Mouse (Mus musculus): ENCODE measurements around the gene F5. TPM values are rescaled to one million over a fixed set of nuclear protein-coding genes. Genes with fewer than 3 reads are reported as not detected.

Gene F5
- total and polyA plus RNA-seq, 3 experiments = under 0.01 to 0.19 TPM; not detected in 1

DNA sequence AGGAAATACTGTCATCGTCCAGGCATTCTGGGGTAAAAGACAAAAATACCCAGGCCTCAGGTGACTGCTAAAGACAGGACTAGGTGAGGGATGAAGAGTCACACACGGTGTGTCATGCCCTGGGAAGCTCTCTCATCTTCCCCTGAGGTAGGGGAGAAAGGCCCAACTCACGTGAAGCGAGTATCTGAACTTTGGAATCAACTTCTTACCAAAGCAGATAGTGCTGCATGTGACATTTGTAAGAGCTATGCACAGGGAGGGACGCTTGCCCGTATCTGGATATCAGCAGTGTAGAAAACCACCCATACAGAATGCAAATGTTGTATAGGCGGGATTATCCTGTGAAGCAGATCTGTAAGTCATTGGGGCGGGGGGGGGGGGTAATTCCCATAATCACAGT lies 61.0 kb downstream of the F5 start:
- in situ Hi-C loops (cut with MboI; ENCODE audit: low pct_ligation_motif_present, low pct_unique_long_range_greater_than_20kb, low sequenced_read_pairs) = no loop called here
- TF ChIP-seq ZC3H11A (IDR thresholded peaks at IDR 0.05; ENCODE audit: low read depth, low read length) (no peak), ZNF384 (IDR thresholded peaks at IDR 0.05; ENCODE audit: low read depth, low read length) (no peak), CHD1 (IDR thresholded peaks at IDR 0.05; ENCODE audit: low read depth, low read length) (no peak)
- H3K27me3 ChIP-seq (replicated peaks) = no peaks in the 10 kb centered on the region
- no peak overlapping the region for H3K27ac ChIP-seq (ENCODE audit: insufficient read depth, low read depth)
- H3K9me3 ChIP-seq (replicated peaks; ENCODE audit: low read length) = no peaks in the 10 kb centered on the region
- no peak overlapping the region for H3K4me2 ChIP-seq (ENCODE audit: insufficient read depth, low read depth, poor library complexity, severe bottlenecking)
- no peak overlapping the region for H3K9ac ChIP-seq (ENCODE audit: insufficient read depth, low read depth)
- H3K36me3 ChIP-seq (replicated peaks in 1 of 2; ENCODE audit: control insufficient read depth in 1 of 2, insufficient read depth in 1 of 2, low read length in 1 of 2) = no peaks in the 10 kb centered on the region
- no peak overlapping the region for H3K4me3 ChIP-seq (replicated peaks in 1 of 3; ENCODE audit: low read depth in 2 of 3, low read length in 2 of 3, poor library complexity in 1 of 3)
- H3K4me1 ChIP-seq (ENCODE audit: control insufficient read depth in 1 of 2, insufficient read depth in 2 of 2) = no peaks in the 10 kb centered on the region; a peak in 1 of 4 replicates
- dilution Hi-C loops (cut with MboI; ENCODE audit: extremely low pct_ligation_motif_present, extremely low pct_unique_long_range_greater_than_20kb, low sequenced_read_pairs) = no loop called here
- DNase-seq (ENCODE audit: extremely low read depth) = no peak
- no peaks in the 10 kb centered on the region for H3K79me2 ChIP-seq (replicated peaks; ENCODE audit: control insufficient read depth, extremely low read depth, insufficient read depth, poor library complexity, severe bottlenecking)

DNA sequence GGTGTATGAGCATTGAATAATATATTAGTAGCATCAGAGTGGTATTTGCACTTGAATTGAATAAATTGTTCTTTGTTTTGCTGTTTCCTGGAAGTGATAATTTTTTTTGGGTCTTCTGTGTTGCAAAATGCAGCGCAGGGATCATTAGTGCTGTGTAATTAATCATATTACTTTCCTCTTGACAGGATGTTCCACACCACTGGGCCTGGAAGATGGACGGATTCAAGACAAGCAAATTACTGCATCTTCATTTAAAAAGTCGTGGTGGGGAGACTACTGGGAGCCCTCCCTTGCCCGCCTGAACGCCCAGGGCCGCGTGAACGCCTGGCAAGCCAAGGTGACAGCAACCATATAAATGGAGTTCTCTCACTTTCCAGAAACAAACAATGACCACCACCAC lies 62.6 kb downstream of the F5 start:
- H3K4me2 ChIP-seq (ENCODE audit: insufficient read depth, low read depth, poor library complexity, severe bottlenecking) = no peak overlapping the region
- H3K36me3 ChIP-seq (replicated peaks in 1 of 2; ENCODE audit: control insufficient read depth in 1 of 2, insufficient read depth in 1 of 2, low read length in 1 of 2) = no peaks in the 10 kb centered on the region
- TF ChIP-seq TCF12 (IDR thresholded peaks at IDR 0.05; ENCODE audit: low read depth, low read length) (no peak), MYC (IDR thresholded peaks at IDR 0.05; ENCODE audit: low read depth, low read length) (no peak), CHD2 (IDR thresholded peaks at IDR 0.05; ENCODE audit: low read length) (no peak), POLR2A (IDR thresholded peaks at IDR 0.05; ENCODE audit: low read depth, low read length) (no peak), RCOR1 (conservative IDR thresholded peaks at IDR 0.05; ENCODE audit: low read depth, low read length) (no peak), EP300 (IDR thresholded peaks at IDR 0.05; ENCODE audit: low read length) (no peak), JUN (IDR thresholded peaks at IDR 0.05; ENCODE audit: insufficient read depth, low read depth, low read length) (no peak), ETS1 (conservative IDR thresholded peaks at IDR 0.05; ENCODE audit: low read depth, low read length) (no peak), BHLHE40 (IDR thresholded peaks at IDR 0.05; ENCODE audit: low read depth, low read length) (no peak), CTCF (conservative IDR thresholded peaks at IDR 0.05 in 1 of 2, IDR thresholded peaks at IDR 0.05 in 1 of 2; ENCODE audit: low read depth in 2 of 2, low read length in 2 of 2) (no peak), PAX5 (IDR thresholded peaks at IDR 0.05; ENCODE audit: low read length) (no peak)
- H3K9ac ChIP-seq (ENCODE audit: insufficient read depth, low read depth) = no peak overlapping the region
- no peaks in the 10 kb centered on the region for H3K9me3 ChIP-seq (replicated peaks; ENCODE audit: low read length)
- dilution Hi-C loops (cut with MboI; ENCODE audit: extremely low pct_ligation_motif_present, extremely low pct_unique_long_range_greater_than_20kb, low sequenced_read_pairs) = no loop called here
- no peak overlapping the region for H3K4me3 ChIP-seq (replicated peaks in 1 of 3; ENCODE audit: low read depth in 2 of 3, low read length in 2 of 3, poor library complexity in 1 of 3)
- H3K27me3 ChIP-seq (replicated peaks) = no peaks in the 10 kb centered on the region
- H3K27ac ChIP-seq (ENCODE audit: insufficient read depth, low read depth) = no peak overlapping the region
- no peak for DNase-seq (ENCODE audit: extremely low read depth)
- no peaks in the 10 kb centered on the region for H3K79me2 ChIP-seq (replicated peaks; ENCODE audit: control insufficient read depth, extremely low read depth, insufficient read depth, poor library complexity, severe bottlenecking)
- in situ Hi-C loops (cut with MboI; ENCODE audit: low pct_ligation_motif_present, low pct_unique_long_range_greater_than_20kb, low sequenced_read_pairs) = no loop called here
- H3K4me1 ChIP-seq (ENCODE audit: control insufficient read depth in 1 of 2, insufficient read depth in 2 of 2) = no peaks in the 10 kb centered on the region; a peak in 1 of 4 replicates

DNA sequence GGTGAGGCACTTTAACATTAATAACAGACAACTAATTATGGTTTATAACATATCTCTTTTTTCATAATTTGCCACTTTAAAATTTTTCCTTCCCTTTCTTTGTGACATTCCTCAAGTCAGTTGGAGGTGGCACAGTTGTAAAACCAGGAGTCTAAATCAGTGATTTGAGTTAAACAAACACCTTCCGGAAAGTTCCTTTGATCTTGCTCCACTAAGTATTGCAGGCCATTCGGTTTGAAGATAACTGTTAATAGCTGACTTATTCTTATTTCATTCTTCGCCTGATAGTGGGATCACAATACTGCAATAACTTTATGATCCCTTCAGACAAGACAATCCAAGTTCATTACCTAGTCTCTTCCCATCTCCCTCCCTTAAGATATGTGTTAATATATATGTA lies 63.5 kb downstream of the F5 start:
- H3K9me3 ChIP-seq (replicated peaks; ENCODE audit: low read length) = no peaks in the 10 kb centered on the region
- H3K79me2 ChIP-seq (replicated peaks; ENCODE audit: control insufficient read depth, extremely low read depth, insufficient read depth, poor library complexity, severe bottlenecking) = no peaks in the 10 kb centered on the region
- H3K27ac ChIP-seq (ENCODE audit: insufficient read depth, low read depth) = no peak overlapping the region
- no peak overlapping the region for H3K9ac ChIP-seq (ENCODE audit: insufficient read depth, low read depth)
- dilution Hi-C loops (cut with MboI; ENCODE audit: extremely low pct_ligation_motif_present, extremely low pct_unique_long_range_greater_than_20kb, low sequenced_read_pairs) = no loop called here
- H3K27me3 ChIP-seq (replicated peaks) = no peaks in the 10 kb centered on the region
- TF ChIP-seq SIN3A (IDR thresholded peaks at IDR 0.05; ENCODE audit: low read length) (no peak), MAX (IDR thresholded peaks at IDR 0.05; ENCODE audit: low read length) (no peak), IRF4 (IDR thresholded peaks at IDR 0.05; ENCODE audit: low read depth, low read length) (no peak), PAX5 (IDR thresholded peaks at IDR 0.05; ENCODE audit: low read length) (no peak), ZNF384 (IDR thresholded peaks at IDR 0.05; ENCODE audit: low read depth, low read length) (no peak), CHD1 (IDR thresholded peaks at IDR 0.05; ENCODE audit: low read depth, low read length) (no peak), ETS1 (conservative IDR thresholded peaks at IDR 0.05; ENCODE audit: low read depth, low read length) (no peak), MXI1 (IDR thresholded peaks at IDR 0.05; ENCODE audit: low read depth, low read length) (no peak), TCF12 (IDR thresholded peaks at IDR 0.05; ENCODE audit: low read depth, low read length) (no peak)
- H3K36me3 ChIP-seq (replicated peaks in 1 of 2; ENCODE audit: control insufficient read depth in 1 of 2, insufficient read depth in 1 of 2, low read length in 1 of 2) = no peaks in the 10 kb centered on the region
- no peak overlapping the region for H3K4me3 ChIP-seq (replicated peaks in 1 of 3; ENCODE audit: low read depth in 2 of 3, low read length in 2 of 3, poor library complexity in 1 of 3)
- H3K4me2 ChIP-seq (ENCODE audit: insufficient read depth, low read depth, poor library complexity, severe bottlenecking) = no peak overlapping the region
- no peaks in the 10 kb centered on the region; a peak in 1 of 4 replicates for H3K4me1 ChIP-seq (ENCODE audit: control insufficient read depth in 1 of 2, insufficient read depth in 2 of 2)
- in situ Hi-C loops (cut with MboI; ENCODE audit: low pct_ligation_motif_present, low pct_unique_long_range_greater_than_20kb, low sequenced_read_pairs) = no loop called here
- DNase-seq (ENCODE audit: extremely low read depth) = no peak
